ENCODE assay signal across 11 mouse cellular contexts in genomic region chr8:11369526-11370203, GRCm38 (mm10). TPM values are rescaled to one million over a fixed set of nuclear protein-coding genes. Genes with fewer than 3 reads are reported as not detected.
A peak's percentile ranks its signal among the peaks of the same experiment; 100 is the strongest.
DNase-seq lines count a peak whose midpoint lies in the region; ATAC-seq and TF ChIP-seq lines count a peak whose summit lies in the region.
"Had no signal": no experiment of that assay in that cellular context is flagged by ENCODE, and none has a peak within 500 bp of the region (broad histone marks: within the 10 kb centered on the region; RNA-seq: fewer than 3 reads in every experiment).

No protein-coding gene starts in this region.

- no peak overlapping the region for H3K9ac ChIP-seq in heart, adult 2 months (ENCODE audit: low read depth, low read length)
- no peak overlapping the region for H3K9ac ChIP-seq in intestine, embryonic 16.5 days (ENCODE audit: low read depth, low read length)
- no peak overlapping the region for H3K9ac ChIP-seq in lung, embryonic 15.5 days

- H3K27ac ChIP-seq in heart, adult 2 months: peak overlapping the region; percentile 83
- peak overlapping the region; percentile 33; the same call in 1 of the 2 replicates for H3K27ac ChIP-seq in intestine, embryonic 16.5 days (ENCODE audit: low read length)
- H3K27ac ChIP-seq in lung, embryonic 15.5 days: peak overlapping the region; percentile 87
- no peak overlapping the region for H3K27ac ChIP-seq in left cerebral cortex, adult 2 months

- no peaks in the 10 kb centered on the region for H3K9me3 ChIP-seq in intestine, embryonic 16.5 days (ENCODE audit: control insufficient read depth, low read length)
- H3K9me3 ChIP-seq in lung, embryonic 15.5 days: no peaks in the 10 kb centered on the region

- H3K27me3 ChIP-seq in heart, adult 2 months (ENCODE audit: control insufficient read depth, insufficient read depth, low read length): no peaks in the 10 kb centered on the region
- no peaks in the 10 kb centered on the region for H3K27me3 ChIP-seq in intestine, embryonic 16.5 days (replicated peaks; ENCODE audit: control insufficient read depth, insufficient read depth, low read length)
- H3K27me3 ChIP-seq in lung, embryonic 15.5 days: no peaks in the 10 kb centered on the region

- TF ChIP-seq EP300 in heart, adult 2 months (IDR thresholded peaks at IDR 0.05; ENCODE audit: insufficient read depth, low read depth, low read length): no peak

- ATAC-seq in intestine, embryonic 16.5 days: no peak
- ATAC-seq in lung, embryonic 15.5 days (ENCODE audit: borderline replicate concordance, extremely low read depth, low FRiP score, low TSS enrichment): peak; percentile 87

- no peak for TF ChIP-seq CTCF in heart, adult 2 months (IDR thresholded peaks at IDR 0.05)
- no peak for TF ChIP-seq CTCF in left cerebral cortex, adult 2 months (IDR thresholded peaks at IDR 0.05)

- intact Hi-C loops in heart, adult 2 months (cut with DNase I): loop anchor here (2.0 kb wide), 2 partner anchors 13 to 21 kb away; no protein-coding TSS in a partner anchor
- intact Hi-C loops in heart, postnatal 10 days (cut with DNase I): no loop called here
- intact Hi-C loops in left cerebral cortex, adult 2 months (cut with DNase I): no loop called here

- no peak for TF ChIP-seq POLR2A in heart, adult 2 months (IDR thresholded peaks at IDR 0.05; ENCODE audit: insufficient read depth, low read depth, low read length)

- WGBS in heart, adult 2 months: 64% methylated on average over 19 of the region's 19 CpGs
- WGBS in intestine, embryonic 16.5 days: 76% methylated on average over 19 of the region's 19 CpGs
- 54% methylated on average over 19 of the region's 19 CpGs for WGBS in lung, embryonic 15.5 days

- H3K4me3 ChIP-seq in heart, adult 2 months: no peak overlapping the region
- H3K4me3 ChIP-seq in intestine, embryonic 16.5 days (ENCODE audit: low read length): no peak overlapping the region
- H3K4me3 ChIP-seq in lung, embryonic 15.5 days: no peak overlapping the region
- H3K4me3 ChIP-seq in left cerebral cortex, adult 2 months: no peak overlapping the region

- peaks cover 52% of the 10 kb centered on the region for H3K4me1 ChIP-seq in heart, adult 2 months (ENCODE audit: control insufficient read depth, insufficient read depth, low read length)
- peaks cover 7% of the 10 kb centered on the region; the same call in 1 of the 2 replicates for H3K4me1 ChIP-seq in intestine, embryonic 16.5 days (ENCODE audit: control insufficient read depth, insufficient read depth, low read length)
- H3K4me1 ChIP-seq in lung, embryonic 15.5 days: peaks cover 53% of the 10 kb centered on the region

- H3K79me2 ChIP-seq in heart, adult 2 months (replicated peaks; ENCODE audit: control insufficient read depth, insufficient read depth, low read length): no peaks in the 10 kb centered on the region

- H3K4me2 ChIP-seq in intestine, embryonic 16.5 days (ENCODE audit: low read depth, low read length): no peak overlapping the region
- H3K4me2 ChIP-seq in lung, embryonic 15.5 days: peak overlapping the region; percentile 23; the same call in 1 of the 2 replicates

- peaks cover 41% of the 10 kb centered on the region for H3K36me3 ChIP-seq in heart, adult 2 months (ENCODE audit: control insufficient read depth, insufficient read depth, low read length)
- H3K36me3 ChIP-seq in intestine, embryonic 16.5 days (ENCODE audit: control insufficient read depth, insufficient read depth, low read length): no peaks in the 10 kb centered on the region
- no peaks in the 10 kb centered on the region; the same call in 1 of the 2 replicates for H3K36me3 ChIP-seq in lung, embryonic 15.5 days

- DNase-seq in heart, adult 2 months: peak in 1 of 2 experiments; percentile 47
- DNase-seq in heart, postnatal 10 days: no peak
- DNase-seq in NIH3T3 (ENCODE audit: low read depth): peak; percentile 74
- no peak for DNase-seq in left cerebral cortex, adult 2 months (ENCODE audit: extremely low spot score in 1 of 2, low spot score in 2 of 2)
- DNase-seq in spleen, adult 12 weeks (ENCODE audit: low spot score): no peak
- no peak for DNase-seq in layer of hippocampus, postnatal 36 days
- DNase-seq: embryo, embryonic 11 days; left cerebral cortex, postnatal 4 days had no signal

RNA-seq across cellular contexts. Expression of gene Col4a1, which starts 57.0 kb away (rescaled TPM):
- total RNA-seq in heart, adult 2 months (2021): 100 to 1,000 TPM; 221 to 311 TPM
- 258 and 384 TPM in 2 replicates for polyA plus RNA-seq in heart, adult 2 months (2012; rRNA removed)
- total RNA-seq in heart, postnatal 10 days (2021): 1,000 to 10,000 TPM; 1,260 to 1,378 TPM
- polyA plus RNA-seq in intestine, embryonic 16.5 days (2015; fragmentation: Nextera tagmentation; extraction: Ambion mirVana): 136 and 172 TPM in 2 replicates
- polyA plus RNA-seq in lung, embryonic 15.5 days (2015; fragmentation: Nextera tagmentation; extraction: Ambion mirVana): 335 and 360 TPM in 2 replicates
- 10 to 100 TPM; 55.4 to 66.2 TPM for total RNA-seq in left cerebral cortex, adult 2 months (2021)
- 10 to 100 TPM; 47.7 to 51.9 TPM for total RNA-seq in layer of hippocampus, postnatal 36 days (2021)
- total RNA-seq: megakaryocyte-erythroid progenitor cell, adult 5-6 weeks had no signal

RNA-seq across cellular contexts. Expression of gene Col4a2, which starts 57.1 kb away (rescaled TPM):
- total RNA-seq in heart, adult 2 months (2021): 100 to 1,000 TPM; 139 to 172 TPM
- 104 and 139 TPM in 2 replicates for polyA plus RNA-seq in heart, adult 2 months (2012; rRNA removed)
- total RNA-seq in heart, postnatal 10 days (2021): 100 to 1,000 TPM; 697 to 713 TPM
- 39.1 and 50.2 TPM in 2 replicates for polyA plus RNA-seq in intestine, embryonic 16.5 days (2015; fragmentation: Nextera tagmentation; extraction: Ambion mirVana)
- polyA plus RNA-seq in lung, embryonic 15.5 days (2015; fragmentation: Nextera tagmentation; extraction: Ambion mirVana): 121 and 126 TPM in 2 replicates
- 10 to 100 TPM; 57.1 to 60.9 TPM for total RNA-seq in left cerebral cortex, adult 2 months (2021)
- 10 to 100 TPM; 46.4 to 57.3 TPM for total RNA-seq in layer of hippocampus, postnatal 36 days (2021)

Comparison
In these comparisons a context has a peak if more than half of its experiments do, and no peak if none do; other contexts are left out.
1. RNA of gene Col4a1, which starts 57.0 kb away (total RNA-seq): 1,260 to 1,378 TPM in heart, postnatal 10 days; 221 to 311 TPM in heart, adult 2 months, 55.4 to 66.2 TPM in left cerebral cortex, adult 2 months and 47.7 to 51.9 TPM in layer of hippocampus, postnatal 36 days; every median in the first group is over 4 times any median in the second.
2. RNA of gene Col4a2, which starts 57.1 kb away (total RNA-seq): 697 to 713 TPM in heart, postnatal 10 days; 139 to 172 TPM in heart, adult 2 months, 57.1 to 60.9 TPM in left cerebral cortex, adult 2 months and 46.4 to 57.3 TPM in layer of hippocampus, postnatal 36 days; every median in the first group is over 4 times any median in the second.